Mouse (Mus musculus): ENCODE measurements around the gene Ift20.

GRCm38 (mm10) chr11:78540358-78540757 is 4.2 kb downstream of the Ift20 start:
- TF ChIP-seq POLR2A (IDR thresholded peaks at IDR 0.05; ENCODE audit: borderline replicate concordance, low read depth, low read length), result no peak
- no peak for TF ChIP-seq CTCF (IDR thresholded peaks at IDR 0.05; ENCODE audit: low read depth, low read length)
